Mouse (Mus musculus): ENCODE results near the gene Slc22a17. TPM values are rescaled to one million over a fixed set of nuclear protein-coding genes. Genes with fewer than 3 reads are reported as not detected.
A peak's percentile ranks its signal among the peaks of the same experiment; 100 is the strongest.
"Not testable (repeated sequence)": the region's sequence is repeated elsewhere in the genome, so short reads cannot be mapped to it uniquely, and the experiment has no call there.

Slc22a17 gene
- polyA plus RNA-seq, 1 experiment: 27.8 TPM

DNA sequence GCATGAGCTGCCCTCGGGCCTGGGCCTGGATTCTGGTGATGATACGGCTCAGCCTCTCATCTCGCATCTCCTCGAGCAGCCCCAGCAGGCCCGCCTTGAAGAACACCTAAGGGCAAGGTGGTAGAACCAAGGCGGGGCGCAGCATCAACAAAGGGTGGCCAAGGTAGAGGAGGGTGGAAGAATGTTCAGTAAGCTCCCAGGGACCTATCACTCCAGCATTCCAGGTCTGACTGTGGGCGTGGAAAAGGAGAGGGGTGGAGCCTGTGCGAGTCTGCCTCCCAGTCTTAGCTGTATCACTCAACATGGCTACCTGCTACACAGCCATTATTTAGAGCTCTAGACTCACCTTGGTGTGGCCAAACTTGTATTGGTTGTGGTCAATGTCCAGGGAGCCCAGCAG lies 43.6 kb upstream of the Slc22a17 start:
- H3K4me1 ChIP-seq (ENCODE audit: control insufficient read depth, insufficient read depth, low read length): peaks cover 4% of the 10 kb centered on the region
- H3K36me3 ChIP-seq (ENCODE audit: control insufficient read depth, insufficient read depth, low read length): no peaks in the 10 kb centered on the region
- H3K27ac ChIP-seq (ENCODE audit: control insufficient read depth, insufficient read depth, low read depth, low read length): no peak overlapping the region
- H3K27me3 ChIP-seq (ENCODE audit: control insufficient read depth, insufficient read depth, low read length): no peaks in the 10 kb centered on the region
- TF ChIP-seq POLR2A (IDR thresholded peaks at IDR 0.05; ENCODE audit: control insufficient read depth, low read depth, low read length) (no peak), CTCF (IDR thresholded peaks at IDR 0.05; ENCODE audit: control insufficient read depth, insufficient read depth, insufficient replicate concordance, low read depth, low read length) (no peak)
- no peak overlapping the region for H3K4me3 ChIP-seq (ENCODE audit: control insufficient read depth, low read depth, low read length)

DNA sequence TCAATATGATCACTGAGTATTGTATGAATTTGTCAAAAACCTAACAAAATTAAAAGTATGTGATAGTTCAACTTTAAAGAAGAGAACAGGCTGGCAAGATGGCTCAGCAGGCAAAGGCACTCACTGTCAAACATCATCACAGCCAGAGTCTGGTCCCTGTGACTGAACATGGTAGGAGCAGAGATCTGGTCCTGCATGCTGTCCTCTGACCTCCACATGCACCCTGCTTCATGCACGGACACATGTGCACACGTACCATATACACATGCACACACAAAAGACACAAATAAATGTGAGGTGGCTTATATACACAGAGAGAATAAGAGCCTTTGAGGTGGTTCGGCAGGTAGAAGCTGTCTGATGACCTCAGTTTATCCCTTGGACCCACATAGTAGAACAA lies 42.5 kb upstream of the Slc22a17 start:
- H3K36me3 ChIP-seq (ENCODE audit: control insufficient read depth, insufficient read depth, low read length): no peaks in the 10 kb centered on the region
- TF ChIP-seq CTCF (IDR thresholded peaks at IDR 0.05; ENCODE audit: control insufficient read depth, insufficient read depth, insufficient replicate concordance, low read depth, low read length): no peak
- no peak for TF ChIP-seq POLR2A (IDR thresholded peaks at IDR 0.05; ENCODE audit: control insufficient read depth, low read depth, low read length)
- H3K4me1 ChIP-seq (ENCODE audit: control insufficient read depth, insufficient read depth, low read length): peaks cover 5% of the 10 kb centered on the region
- H3K27me3 ChIP-seq (ENCODE audit: control insufficient read depth, insufficient read depth, low read length): no peaks in the 10 kb centered on the region
- H3K27ac ChIP-seq (ENCODE audit: control insufficient read depth, insufficient read depth, low read depth, low read length): no peak overlapping the region
- H3K4me3 ChIP-seq (ENCODE audit: control insufficient read depth, low read depth, low read length): no peak overlapping the region

DNA sequence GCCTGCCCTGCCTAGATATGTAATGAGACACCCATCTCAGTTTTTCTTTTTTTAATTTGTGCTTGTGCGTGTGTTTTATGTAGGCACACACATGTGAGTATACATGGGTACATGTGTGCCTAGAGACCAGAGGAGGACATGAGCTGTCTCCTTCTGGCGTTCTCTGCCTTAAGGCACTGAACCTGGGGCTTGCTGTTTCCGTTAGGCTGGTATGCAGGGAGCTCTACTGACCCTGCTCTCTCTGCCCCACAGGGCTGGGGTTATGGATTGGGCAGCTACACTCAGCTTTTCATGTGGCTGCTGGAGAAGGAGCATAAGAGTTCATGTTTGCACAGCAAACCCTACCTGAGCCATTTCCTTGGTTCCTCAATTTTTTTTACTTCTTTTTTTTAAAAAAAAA lies 41.5 kb upstream of the Slc22a17 start:
- TF ChIP-seq CTCF (IDR thresholded peaks at IDR 0.05; ENCODE audit: control insufficient read depth, insufficient read depth, insufficient replicate concordance, low read depth, low read length): no peak
- TF ChIP-seq POLR2A (IDR thresholded peaks at IDR 0.05; ENCODE audit: control insufficient read depth, low read depth, low read length): no peak
- Histone ChIP-seq H3K4me3 (ENCODE audit: control insufficient read depth, low read depth, low read length) (no peak overlapping the region), H3K4me1 (ENCODE audit: control insufficient read depth, insufficient read depth, low read length) (peaks cover 10% of the 10 kb centered on the region), H3K27ac (ENCODE audit: control insufficient read depth, insufficient read depth, low read depth, low read length) (no peak overlapping the region), H3K36me3 (ENCODE audit: control insufficient read depth, insufficient read depth, low read length) (no peaks in the 10 kb centered on the region), H3K27me3 (ENCODE audit: control insufficient read depth, insufficient read depth, low read length) (no peaks in the 10 kb centered on the region)

DNA sequence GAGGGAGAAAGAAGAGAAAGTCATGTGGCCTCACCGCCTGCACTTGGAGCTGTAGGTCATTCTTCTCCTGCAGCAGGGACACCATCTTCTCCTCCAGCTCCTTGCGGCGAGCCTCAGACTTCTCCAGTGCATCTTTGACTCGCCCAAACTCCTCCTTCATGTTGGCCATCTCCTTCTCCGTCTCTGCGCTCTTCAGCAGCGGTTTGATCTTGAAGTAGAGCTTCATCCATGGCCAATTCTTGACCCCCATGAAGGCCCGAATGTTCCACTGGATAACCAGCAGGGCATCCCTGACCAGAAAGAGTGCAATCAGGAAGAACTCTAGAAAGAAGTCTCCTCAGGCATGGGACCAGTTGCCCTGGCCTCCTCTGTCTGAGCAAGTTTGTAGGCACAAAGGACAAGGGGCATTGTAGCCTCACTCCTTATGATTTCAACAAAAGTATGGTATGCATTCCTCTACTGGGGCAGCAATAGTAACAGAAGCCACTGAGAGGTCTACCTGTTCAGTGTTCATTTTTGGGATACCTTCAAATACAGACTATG lies 40.8 kb upstream of the Slc22a17 start:
- no peaks in the 10 kb centered on the region for H3K27me3 ChIP-seq (ENCODE audit: control insufficient read depth, insufficient read depth, low read length)
- no peak overlapping the region for H3K27ac ChIP-seq (ENCODE audit: control insufficient read depth, insufficient read depth, low read depth, low read length)
- no peak overlapping the region for H3K4me3 ChIP-seq (ENCODE audit: control insufficient read depth, low read depth, low read length)
- H3K4me1 ChIP-seq (ENCODE audit: control insufficient read depth, insufficient read depth, low read length): peaks cover 10% of the 10 kb centered on the region
- no peaks in the 10 kb centered on the region for H3K36me3 ChIP-seq (ENCODE audit: control insufficient read depth, insufficient read depth, low read length)
- TF ChIP-seq CTCF (IDR thresholded peaks at IDR 0.05; ENCODE audit: control insufficient read depth, insufficient read depth, insufficient replicate concordance, low read depth, low read length) (no peak), POLR2A (IDR thresholded peaks at IDR 0.05; ENCODE audit: control insufficient read depth, low read depth, low read length) (no peak)

DNA sequence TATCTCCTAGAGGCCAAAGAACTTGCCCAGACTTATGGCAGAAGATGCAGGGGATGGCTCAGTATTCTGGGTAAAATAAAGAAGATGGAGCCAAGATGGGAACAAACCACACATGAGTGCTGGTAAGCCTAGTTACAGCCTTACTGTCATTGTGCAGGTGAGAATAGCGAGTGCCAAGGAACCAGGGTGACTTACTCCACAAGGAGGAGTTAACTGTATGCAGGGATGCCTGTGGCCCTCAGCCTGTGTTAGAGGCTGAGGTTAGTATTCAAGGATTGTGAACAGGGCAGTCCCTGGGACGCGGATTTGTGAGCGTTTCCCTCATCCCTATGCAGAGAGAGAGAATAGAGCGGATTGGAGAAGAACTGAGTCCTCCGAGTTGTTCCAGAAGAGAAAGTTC lies 38.7 kb upstream of the Slc22a17 start:
- H3K27ac ChIP-seq (ENCODE audit: control insufficient read depth, insufficient read depth, low read depth, low read length): no peak overlapping the region
- H3K36me3 ChIP-seq (ENCODE audit: control insufficient read depth, insufficient read depth, low read length): no peaks in the 10 kb centered on the region
- TF ChIP-seq POLR2A (IDR thresholded peaks at IDR 0.05; ENCODE audit: control insufficient read depth, low read depth, low read length) (no peak), CTCF (IDR thresholded peaks at IDR 0.05; ENCODE audit: control insufficient read depth, insufficient read depth, insufficient replicate concordance, low read depth, low read length) (no peak)
- H3K27me3 ChIP-seq (ENCODE audit: control insufficient read depth, insufficient read depth, low read length): no peaks in the 10 kb centered on the region
- H3K4me1 ChIP-seq (ENCODE audit: control insufficient read depth, insufficient read depth, low read length): peaks cover 10% of the 10 kb centered on the region
- H3K4me3 ChIP-seq (ENCODE audit: control insufficient read depth, low read depth, low read length): no peak overlapping the region

DNA sequence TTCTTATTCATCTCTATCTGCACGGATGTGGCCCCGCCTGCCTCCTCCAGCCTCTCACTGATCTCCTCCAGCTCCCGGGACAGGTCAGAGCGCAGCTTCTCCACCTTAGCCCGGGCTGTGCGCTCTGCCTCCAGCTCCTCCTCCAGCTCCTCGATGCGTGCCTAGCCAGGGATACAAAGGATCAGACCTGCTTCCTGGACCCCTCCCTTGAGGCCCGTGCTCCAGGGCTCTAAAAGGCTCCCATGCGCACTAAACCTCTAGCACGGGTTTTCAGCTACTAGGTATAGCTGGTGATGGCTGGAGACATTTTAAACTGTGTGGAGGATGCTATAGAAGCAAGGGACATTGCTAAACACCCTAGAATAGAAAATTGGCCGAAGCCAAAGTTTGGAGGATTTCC lies 37.6 kb upstream of the Slc22a17 start:
- Histone ChIP-seq H3K27me3 (ENCODE audit: control insufficient read depth, insufficient read depth, low read length) (no peaks in the 10 kb centered on the region), H3K36me3 (ENCODE audit: control insufficient read depth, insufficient read depth, low read length) (no peaks in the 10 kb centered on the region), H3K4me1 (ENCODE audit: control insufficient read depth, insufficient read depth, low read length) (peaks cover 6% of the 10 kb centered on the region; the same call in 1 of the 2 replicates), H3K27ac (ENCODE audit: control insufficient read depth, insufficient read depth, low read depth, low read length) (no peak overlapping the region), H3K4me3 (ENCODE audit: control insufficient read depth, low read depth, low read length) (peak overlapping the region; percentile 17; the same call in 1 of the 2 replicates)
- TF ChIP-seq CTCF (IDR thresholded peaks at IDR 0.05; ENCODE audit: control insufficient read depth, insufficient read depth, insufficient replicate concordance, low read depth, low read length) (no peak), POLR2A (IDR thresholded peaks at IDR 0.05; ENCODE audit: control insufficient read depth, low read depth, low read length) (no peak)

DNA sequence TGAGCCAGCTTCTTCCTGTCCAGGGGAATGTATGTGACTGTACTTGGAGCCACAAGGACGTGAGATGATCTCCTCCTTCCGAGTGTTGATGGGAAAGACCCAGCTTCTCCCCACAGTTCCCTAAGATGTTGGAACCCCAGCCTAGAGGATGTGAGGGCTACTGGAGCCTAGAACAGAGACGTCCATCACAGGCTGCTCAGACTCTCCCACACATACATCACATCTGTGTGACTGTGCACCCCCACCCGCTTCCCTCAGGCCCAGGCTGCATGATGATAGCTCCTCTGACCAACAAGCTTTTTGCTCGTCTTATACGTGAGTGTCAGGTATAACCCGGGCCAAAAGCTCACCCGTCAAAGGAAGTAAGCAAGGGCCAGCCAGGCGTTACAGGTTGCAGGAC lies 35.8 kb upstream of the Slc22a17 start:
- no peak for TF ChIP-seq POLR2A (IDR thresholded peaks at IDR 0.05; ENCODE audit: control insufficient read depth, low read depth, low read length)
- TF ChIP-seq CTCF (IDR thresholded peaks at IDR 0.05; ENCODE audit: control insufficient read depth, insufficient read depth, insufficient replicate concordance, low read depth, low read length): no peak
- H3K27me3 ChIP-seq (ENCODE audit: control insufficient read depth, insufficient read depth, low read length): no peaks in the 10 kb centered on the region
- H3K4me3 ChIP-seq (ENCODE audit: control insufficient read depth, low read depth, low read length): no peak overlapping the region
- no peaks in the 10 kb centered on the region for H3K36me3 ChIP-seq (ENCODE audit: control insufficient read depth, insufficient read depth, low read length)
- H3K27ac ChIP-seq (ENCODE audit: control insufficient read depth, insufficient read depth, low read depth, low read length): no peak overlapping the region; the same call in 1 of the 2 replicates
- H3K4me1 ChIP-seq (ENCODE audit: control insufficient read depth, insufficient read depth, low read length): peaks cover 6% of the 10 kb centered on the region; the same call in 1 of the 2 replicates

DNA sequence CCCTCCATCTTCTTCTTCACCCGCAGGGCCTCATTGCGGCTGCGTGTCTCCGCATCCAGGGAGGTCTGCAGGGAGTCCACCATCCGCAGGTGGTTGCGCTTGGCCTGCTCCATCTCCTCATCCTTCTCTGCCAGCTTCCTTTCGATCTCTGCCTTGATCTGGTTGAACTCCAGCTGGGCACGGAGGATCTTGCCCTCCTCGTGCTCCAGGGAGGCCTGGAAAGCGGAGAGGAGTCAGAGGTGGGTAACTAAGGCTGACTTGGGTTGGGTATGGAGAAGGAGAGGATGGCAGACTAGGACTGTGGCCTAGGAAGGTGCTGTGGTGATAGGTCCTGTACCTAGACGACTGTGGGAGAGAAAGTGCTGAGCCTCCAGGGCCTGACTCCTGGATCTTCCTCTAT lies 34.1 kb upstream of the Slc22a17 start:
- H3K27ac ChIP-seq (ENCODE audit: control insufficient read depth, insufficient read depth, low read depth, low read length); H3K4me3 ChIP-seq (ENCODE audit: control insufficient read depth, low read depth, low read length); H3K27me3 ChIP-seq (ENCODE audit: control insufficient read depth, insufficient read depth, low read length); H3K36me3 ChIP-seq (ENCODE audit: control insufficient read depth, insufficient read depth, low read length); H3K4me1 ChIP-seq (ENCODE audit: control insufficient read depth, insufficient read depth, low read length): not testable (repeated sequence)
